Mouse (Mus musculus) gonadal fat pad, adult 2 months (tissue): ENCODE data around the gene Ermn. TPM values are rescaled to one million over a fixed set of nuclear protein-coding genes. Genes with fewer than 3 reads are reported as not detected.

ENCODE experiments used
- DNase-seq: peaks from one replicate; pipeline ENCODE4 v3.0.0-alpha.2; 2012; ENCODE audit warnings: low read depth
- polyA plus RNA-seq: library from polyadenylated mRNA; depleted of rRNA; stranded (reverse); fragments of >200 nt; gene quantifications from 2 replicates; pipeline ENCODE4 v1.2.3, GENCODE M21; 2012; rRNA removed

Ermn gene
- not detected in 2 replicates for polyA plus RNA-seq

DNA sequence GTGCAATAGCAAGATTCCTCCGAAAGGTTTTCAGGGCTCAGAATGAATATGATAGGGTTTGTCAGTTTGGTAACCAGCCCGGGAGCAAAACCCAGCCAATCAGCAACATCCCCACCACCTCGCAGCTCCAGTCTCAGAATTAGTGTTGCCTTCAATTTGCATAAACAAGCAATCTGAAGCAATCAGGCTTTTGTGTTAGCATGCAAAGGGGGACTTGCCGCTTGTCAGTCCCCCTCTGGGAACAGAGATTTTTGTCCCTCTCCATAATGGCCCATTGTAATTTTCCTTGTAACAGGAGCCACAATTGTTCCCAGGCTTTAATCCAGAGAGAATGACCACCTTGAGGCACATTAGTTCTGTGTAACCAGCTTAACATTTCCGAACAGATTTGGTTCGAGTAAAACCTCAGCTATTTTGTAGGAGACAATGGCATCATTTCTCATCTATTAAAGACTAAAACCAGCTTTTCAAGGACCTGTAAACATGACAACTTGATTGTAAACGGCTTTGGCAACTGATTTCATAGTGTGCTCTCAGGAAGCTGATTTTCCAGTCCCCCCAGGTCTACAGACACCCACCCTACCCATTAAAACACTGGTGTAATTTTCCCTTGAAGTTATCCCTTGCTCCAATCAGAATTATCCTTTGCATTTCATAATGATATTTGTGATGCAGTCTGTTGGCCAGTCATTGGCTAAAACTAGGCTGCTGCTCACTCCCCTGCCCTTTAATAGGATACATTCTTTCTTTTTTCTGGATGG lies at the start of gene Ermn:
TSS of gene Ermn (minus strand) at position 44 of the 761 bp plus-strand sequence.
- no peak for DNase-seq

DNA sequence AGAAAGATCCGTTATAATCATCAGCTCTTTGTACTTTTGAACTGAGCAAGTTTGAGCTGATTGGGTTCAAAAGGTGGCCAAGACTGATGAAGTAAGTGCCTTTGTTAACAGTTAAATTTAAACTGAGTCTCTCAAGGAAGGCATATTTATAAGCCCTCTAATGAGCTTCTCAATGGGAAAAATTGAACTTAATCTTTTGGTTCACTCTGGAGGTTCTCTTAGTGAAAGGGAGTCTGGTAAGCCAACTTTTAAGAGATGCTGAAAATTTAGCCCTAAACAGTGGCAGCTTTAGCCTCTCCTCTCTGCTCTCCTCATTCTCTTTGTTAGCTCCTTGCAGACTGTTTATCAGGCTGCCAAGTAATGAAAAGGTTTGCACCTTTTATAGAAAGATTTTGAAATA lies 42.2 kb upstream of the Ermn start:
- DNase-seq, result no peak

DNA sequence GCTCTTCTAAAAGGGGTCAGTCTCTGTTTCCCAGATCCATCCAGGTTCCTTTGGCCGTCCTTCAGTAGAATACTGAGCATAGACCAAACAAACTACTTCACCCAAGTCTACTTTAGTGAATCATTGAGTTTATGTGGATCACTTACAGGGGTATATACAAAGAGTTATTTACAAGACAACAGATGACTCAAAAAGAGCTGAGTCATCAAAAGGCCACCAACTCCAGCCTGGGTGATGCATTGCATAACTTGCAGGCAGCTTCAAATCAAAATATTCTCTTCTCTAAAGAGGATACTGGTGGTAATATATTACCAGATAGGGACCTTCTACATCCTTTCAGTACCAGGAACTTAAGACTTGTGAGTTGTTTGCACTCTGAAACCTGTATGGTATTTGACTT lies 33.8 kb upstream of the Ermn start:
- no peak for DNase-seq

GRCm38 (mm10) chr2:58079849-58080248 lies 27.2 kb upstream of the Ermn start:
- DNase-seq, result no peak

DNA sequence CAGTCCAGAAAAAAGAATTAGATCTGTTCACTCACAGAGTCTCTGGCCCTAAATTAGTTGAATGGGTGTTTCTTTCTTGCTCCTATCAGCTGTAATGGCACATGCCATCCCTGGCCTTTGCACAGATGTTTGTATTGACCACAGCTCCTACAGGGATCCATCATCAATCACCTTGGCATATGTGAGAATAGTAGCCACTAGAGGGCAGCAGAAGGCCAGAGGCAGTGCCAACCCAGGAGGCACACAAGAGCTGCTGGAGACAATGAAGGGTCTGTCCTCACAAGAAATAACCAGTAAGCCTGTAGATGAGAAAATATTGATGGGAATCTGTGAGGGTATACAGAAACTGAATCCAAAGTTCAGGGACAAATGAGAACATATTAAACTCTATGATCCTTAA lies 2.7 kb upstream of the Ermn start:
- DNase-seq, result no peak

DNA sequence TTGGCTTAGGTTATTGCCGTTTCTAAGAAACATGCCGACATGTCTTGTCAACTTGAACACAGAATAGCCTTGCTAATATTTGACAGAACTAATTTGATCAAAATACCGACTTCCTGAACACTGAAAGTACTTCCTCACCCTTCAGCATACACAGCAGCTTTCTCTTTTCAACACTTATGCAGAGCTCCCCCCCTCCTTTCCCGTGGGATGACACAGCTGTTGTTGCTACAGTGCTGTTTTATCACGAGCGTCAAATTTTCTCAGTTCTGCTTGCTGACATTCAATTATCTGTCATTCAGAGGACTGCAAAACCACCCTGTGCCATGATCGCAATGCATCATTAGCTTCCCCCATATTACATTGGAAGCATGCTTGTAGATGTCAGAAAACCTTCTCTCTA lies 10.8 kb downstream of the Ermn start:
- DNase-seq, result no peak

DNA sequence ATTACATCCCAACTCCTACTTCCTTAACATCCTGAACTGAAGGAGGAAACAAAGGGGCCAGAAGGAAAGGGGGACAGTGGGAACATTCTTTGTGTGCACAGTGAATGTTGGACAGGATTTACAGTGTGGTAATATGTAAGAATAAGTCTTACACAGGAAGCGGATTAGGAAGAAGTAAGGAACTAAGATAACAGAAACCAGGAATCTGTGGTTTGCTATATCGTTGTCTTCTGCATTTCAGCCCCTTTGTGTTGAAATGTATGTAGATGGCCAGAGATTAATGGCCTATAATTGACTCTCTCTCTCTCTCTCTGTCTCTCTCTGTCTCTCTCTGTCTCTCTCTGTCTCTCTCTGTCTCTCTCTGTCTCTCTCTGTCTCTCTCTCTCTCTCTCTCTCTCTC lies 15.7 kb downstream of the Ermn start:
- DNase-seq, result no peak

GRCm38 (mm10) chr2:58035635-58036034 lies 17.0 kb downstream of the Ermn start:
- no peak for DNase-seq

DNA sequence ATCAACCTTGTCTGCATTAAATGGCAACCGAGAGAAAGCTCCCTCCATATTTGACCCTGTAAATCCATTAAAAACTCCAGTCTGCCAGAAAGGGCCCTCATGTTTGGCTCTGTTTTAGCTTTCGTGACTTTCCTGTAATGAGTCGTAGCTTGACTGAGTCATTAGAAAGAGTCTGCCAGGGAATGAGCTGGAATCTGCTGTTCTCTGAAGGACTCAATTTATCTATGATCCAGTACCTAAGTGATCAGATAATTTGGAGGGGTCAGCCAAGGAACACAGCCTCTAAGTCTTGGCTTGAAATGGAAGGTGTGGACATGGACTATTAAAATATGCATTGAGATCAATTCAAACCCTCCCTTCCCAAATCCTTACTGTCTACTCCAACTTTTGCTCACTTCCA lies 21.2 kb downstream of the Ermn start:
- DNase-seq, result no peak

- DNase-seq, result no peak
Measured at GRCm38 (mm10) chr2:58029404-58029803, 23.3 kb downstream of the Ermn start.

GRCm38 (mm10) chr2:58026740-58027139 lies 25.9 kb downstream of the Ermn start:
- DNase-seq, result no peak

DNA sequence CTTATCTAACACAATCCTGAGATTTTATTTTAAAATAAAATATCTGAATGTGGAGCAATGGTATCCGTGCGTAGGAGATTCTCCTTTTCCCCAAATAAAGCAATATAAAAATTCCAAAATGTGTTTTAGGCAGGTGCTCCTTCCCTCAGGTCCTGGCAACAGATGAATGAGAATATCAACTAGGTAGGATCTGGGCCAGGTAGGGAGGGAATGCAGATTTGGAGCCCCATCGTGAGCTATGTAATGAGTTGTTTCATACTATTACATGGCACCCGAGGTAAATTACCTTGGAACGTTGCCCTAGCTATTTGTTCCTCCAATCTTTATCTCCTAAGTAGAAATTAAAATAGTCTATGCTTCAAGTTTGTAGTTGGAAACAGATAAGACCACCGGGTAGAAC lies 29.1 kb downstream of the Ermn start:
- DNase-seq, result no peak

DNA sequence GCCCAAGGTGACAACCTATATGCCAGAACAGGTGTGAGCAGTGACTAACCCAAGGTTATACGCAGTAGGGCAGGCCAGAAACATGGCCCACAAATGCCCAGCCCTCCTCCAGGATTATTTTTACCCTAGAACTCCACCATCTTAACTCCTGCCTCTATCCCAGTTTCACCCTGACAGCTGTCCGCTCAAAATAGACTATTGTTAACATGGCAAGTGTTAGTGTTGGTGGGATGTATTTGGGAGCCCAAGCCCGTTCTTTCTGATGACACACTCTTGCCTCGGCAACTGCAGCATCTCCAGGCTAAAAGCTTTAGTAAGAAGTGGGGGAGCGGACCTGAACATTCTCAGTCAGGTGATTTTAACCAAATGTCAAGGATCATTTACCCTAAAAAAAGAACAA lies 45.6 kb downstream of the Ermn start:
- DNase-seq, result no peak

GRCm38 (mm10) chr2:58001497-58001896 lies 51.2 kb downstream of the Ermn start:
- DNase-seq, result no peak

DNA sequence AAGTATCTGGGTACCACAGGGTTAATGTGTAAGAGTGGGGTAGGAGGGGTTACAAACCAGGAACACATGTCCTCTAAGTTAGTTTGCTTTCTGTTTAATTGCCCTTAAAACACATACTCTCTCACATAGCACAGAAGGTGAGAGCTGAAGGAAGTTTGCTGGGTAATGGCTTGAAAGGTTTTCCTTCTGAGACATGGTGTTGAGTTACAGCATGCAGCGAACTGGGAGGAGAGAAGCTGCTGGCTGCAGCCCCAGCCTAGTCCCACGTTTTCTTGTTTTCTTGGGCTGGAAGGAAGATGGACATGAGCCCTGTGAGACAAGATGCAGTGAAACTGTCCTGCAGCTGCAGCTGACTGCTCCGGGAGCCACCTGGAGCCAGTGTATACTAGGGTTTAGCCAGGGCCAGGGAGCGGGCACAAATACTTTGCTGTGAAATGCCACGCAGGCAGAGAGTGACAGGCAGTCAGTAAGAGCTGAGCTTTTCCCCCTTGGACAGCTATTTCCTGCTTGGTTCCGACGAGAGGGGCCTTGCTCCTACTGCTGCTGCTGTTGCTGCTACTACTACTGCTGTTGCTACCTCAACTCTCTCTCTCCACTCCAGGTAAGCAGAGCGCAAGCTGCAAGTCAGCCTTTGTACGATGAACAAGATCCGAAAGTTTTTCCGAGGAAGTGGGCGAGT lies 54.8 kb downstream of the Ermn start, which contains the start of gene Galnt5:
TSS of gene Galnt5 (plus strand) at position 133 of the 679 bp plus-strand sequence.
- no peak for DNase-seq

Other genes with a start within 250 kb of the Ermn start
- 0.09 and 0.13 TPM in 2 replicates for gene Galnt5, start 55.0 kb downstream of the Ermn start, polyA plus RNA-seq
- gene Cytip, start 142.7 kb upstream of the Ermn start, polyA plus RNA-seq, result 4.8 and 6.6 TPM in 2 replicates